Mouse (Mus musculus) ES-E14 (cell line): ENCODE data around the gene 9130230L23Rik. TPM values are rescaled to one million over a fixed set of nuclear protein-coding genes. Genes with fewer than 3 reads are reported as not detected.

Experiments
- DNase-seq: peaks from one replicate; pipeline ENCODE4 v3.0.0-alpha.2; 2013; ENCODE audit warnings: low read depth, low spot score
- H3K27ac ChIP-seq: 2 replicates; pipeline ENCODE4 v1.5.1; 2012; ENCODE audit warnings: low read depth, mild to moderate bottlenecking, low read length, moderate library complexity, mixed read lengths; ENCODE audit not compliant: poor library complexity, insufficient read depth, severe bottlenecking
- H3K36me3 ChIP-seq: 2 replicates; pipeline ENCODE4 v1.6.1; 2012; ENCODE audit warnings: mild to moderate bottlenecking, low read length, moderate library complexity, mixed read lengths; ENCODE audit not compliant: control insufficient read depth, poor library complexity, insufficient read depth, severe bottlenecking
- H3K4me1 ChIP-seq, 2 experiments: fragments of 150-350 bp in 1 of 2; sonication (generic) in 1 of 2; 2 replicates each; pipeline ENCODE4 v1.6.1; 2012; ENCODE audit warnings: low read length in 2 of 2, mild to moderate bottlenecking in 1 of 2, mixed read lengths in 1 of 2; ENCODE audit not compliant: control insufficient read depth in 2 of 2, insufficient read depth in 2 of 2, poor library complexity in 1 of 2
- H3K4me3 ChIP-seq, 2 experiments: fragments of 150-350 bp in 1 of 2; sonication (generic) in 1 of 2; 2 replicates each; pipeline ENCODE4 v1.5.1; 2012; ENCODE audit warnings: low read length in 2 of 2, low read depth in 1 of 2, mild to moderate bottlenecking in 1 of 2, mixed read lengths in 1 of 2; ENCODE audit not compliant: insufficient read depth in 1 of 2, poor library complexity in 1 of 2, severe bottlenecking in 1 of 2
- H3K9ac ChIP-seq: 2 replicates; pipeline ENCODE4 v1.6.1; 2012; ENCODE audit warnings: low read depth, mild to moderate bottlenecking, low read length, mixed read lengths; ENCODE audit not compliant: poor library complexity, insufficient read depth, severe bottlenecking
- H3K9me3 ChIP-seq: fragments of 150-350 bp; sonication (generic); 2 replicates; pipeline ENCODE4 v1.6.1; 2012; ENCODE audit warnings: low read depth, mild to moderate bottlenecking, low read length; ENCODE audit not compliant: control insufficient read depth, insufficient read depth
- CHD2 ChIP-seq: IDR thresholded peaks from 2 replicates; pipeline ENCODE4 v1.6.1; 2014; ENCODE audit warnings: mild to moderate bottlenecking, low read depth, low read length, inconsistent platforms
- HCFC1 ChIP-seq: IDR thresholded peaks from 2 replicates; pipeline ENCODE4 v1.6.1; 2012; ENCODE audit warnings: low read length, inconsistent platforms, borderline replicate concordance; ENCODE audit not compliant: insufficient read depth
- MAFK ChIP-seq: IDR thresholded peaks from 2 replicates; pipeline ENCODE4 v1.6.1; 2014; ENCODE audit warnings: mild to moderate bottlenecking, low read depth, low read length, inconsistent platforms; ENCODE audit not compliant: insufficient read depth
- ZC3H11A ChIP-seq: IDR thresholded peaks from 2 replicates; pipeline ENCODE4 v1.6.1; 2012; ENCODE audit warnings: low read depth, mild to moderate bottlenecking, inconsistent platforms, low read length, borderline replicate concordance
- ZNF384 ChIP-seq: IDR thresholded peaks from 2 replicates; pipeline ENCODE4 v1.6.1; 2012; ENCODE audit warnings: low read depth, low read length, inconsistent platforms
- in situ Hi-C, 2 experiments: fragments of 600-800 bp; cut with MboI; formaldehyde crosslinking; loops; one replicate each; pipeline ENCODE4 v1.15.1; 2025; ENCODE audit warnings: low sequenced_read_pairs in 2 of 2, inconsistent platforms in 1 of 2; ENCODE audit not compliant: unreplicated experiment in 2 of 2
- total RNA-seq: library from RNA; depleted of rRNA; stranded (reverse); fragments of 300-350 nt; gene quantifications from 2 replicates; pipeline ENCODE4 v1.2.3, GENCODE M21; 2012

9130230L23Rik gene
- total RNA-seq, 1 experiment = 0.36 TPM

DNA sequence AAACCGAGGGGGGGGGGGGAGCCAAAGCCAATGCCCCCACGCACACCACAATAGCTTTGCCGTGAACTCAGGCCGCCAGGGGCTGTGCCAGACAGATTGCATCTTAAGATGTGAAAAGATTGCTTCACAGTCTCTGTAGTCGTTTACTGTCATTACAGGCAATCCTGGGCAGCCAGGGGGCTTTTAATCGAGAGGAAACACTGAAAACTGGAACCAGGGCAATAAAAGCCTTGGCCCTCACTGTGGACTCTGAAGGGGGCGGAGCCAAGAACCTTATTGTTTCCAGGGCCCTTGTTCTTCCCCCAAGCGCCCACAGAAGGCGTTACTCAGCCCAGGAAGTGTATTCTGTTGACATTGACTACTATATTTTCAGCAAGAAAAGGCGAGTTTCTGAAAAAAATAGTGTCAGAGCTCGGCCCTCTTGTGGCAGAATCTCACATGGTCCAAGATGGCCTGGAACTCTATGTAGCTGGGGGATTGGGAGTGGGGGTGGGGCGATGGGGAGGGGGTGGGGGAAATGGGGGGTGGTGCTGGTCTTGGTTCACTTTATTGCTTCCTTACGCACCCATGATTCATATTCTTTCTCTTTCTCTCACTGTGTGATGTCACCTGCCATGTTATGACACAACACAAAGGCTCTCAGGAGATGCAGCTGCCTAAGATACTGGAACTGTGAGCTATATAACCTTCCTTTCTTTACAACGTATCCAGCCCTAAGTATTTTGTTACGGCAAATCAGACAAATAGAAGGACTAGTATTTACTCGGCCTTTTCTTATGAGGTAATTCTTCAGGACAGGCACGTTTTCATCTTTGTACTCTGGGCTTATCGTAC is 53.2 kb downstream of the 9130230L23Rik start:
- Histone ChIP-seq H3K4me1 (peaks cover 0 to 13% of the 10 kb centered on the region in 2 experiments; a peak in 1 of 4 replicates), H3K36me3 (no peaks in the 10 kb centered on the region), H3K4me3 (peak overlapping the region; percentile 10 to 26; a peak in 2 of 4 replicates), H3K27ac (peak overlapping the region; percentile 47; the same call in 1 of the 2 replicates), H3K9me3 (no peaks in the 10 kb centered on the region), H3K9ac (peak overlapping the region; percentile 62; the same call in 1 of the 2 replicates)
- in situ Hi-C loops = no loop called here
- TF ChIP-seq ZNF384 = no peak
- no peak for TF ChIP-seq CHD2
- no peak for TF ChIP-seq MAFK
- no peak for TF ChIP-seq HCFC1
- no peak for TF ChIP-seq ZC3H11A
- DNase-seq = no peak

DNA sequence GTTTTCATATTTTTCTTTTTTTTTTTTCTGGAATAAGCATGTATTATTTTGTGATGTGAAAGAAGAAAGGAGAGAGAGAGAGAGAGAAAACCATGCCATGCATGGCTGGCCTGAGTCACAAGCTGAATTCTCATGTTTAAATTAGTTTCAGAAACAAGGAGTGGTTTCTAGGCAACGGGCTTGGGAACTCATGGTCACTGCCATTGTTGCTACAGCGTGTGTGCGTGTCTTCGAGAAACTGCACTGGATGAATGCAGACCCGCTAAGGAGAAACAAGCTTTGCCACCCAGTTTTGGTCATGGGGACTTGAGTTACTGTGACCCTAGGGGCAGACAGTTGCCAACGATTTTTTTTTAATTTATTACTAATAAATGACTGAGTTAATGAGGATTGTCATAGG is 53.8 kb downstream of the 9130230L23Rik start:
- H3K9me3 ChIP-seq = no peaks in the 10 kb centered on the region
- H3K27ac ChIP-seq = peak overlapping the region; percentile 47; the same call in 1 of the 2 replicates
- in situ Hi-C loops = no loop called here
- H3K9ac ChIP-seq = no peak overlapping the region
- peak overlapping the region in 1 of 2 experiments; percentile 10; a peak in 2 of 4 replicates for H3K4me3 ChIP-seq
- no peak for DNase-seq
- H3K36me3 ChIP-seq = no peaks in the 10 kb centered on the region
- TF ChIP-seq ZNF384 = no peak
- no peak for TF ChIP-seq MAFK
- TF ChIP-seq CHD2 = no peak
- no peak for TF ChIP-seq HCFC1
- TF ChIP-seq ZC3H11A = no peak
- peaks cover 0 to 11% of the 10 kb centered on the region in 2 experiments; a peak in 1 of 4 replicates for H3K4me1 ChIP-seq

DNA sequence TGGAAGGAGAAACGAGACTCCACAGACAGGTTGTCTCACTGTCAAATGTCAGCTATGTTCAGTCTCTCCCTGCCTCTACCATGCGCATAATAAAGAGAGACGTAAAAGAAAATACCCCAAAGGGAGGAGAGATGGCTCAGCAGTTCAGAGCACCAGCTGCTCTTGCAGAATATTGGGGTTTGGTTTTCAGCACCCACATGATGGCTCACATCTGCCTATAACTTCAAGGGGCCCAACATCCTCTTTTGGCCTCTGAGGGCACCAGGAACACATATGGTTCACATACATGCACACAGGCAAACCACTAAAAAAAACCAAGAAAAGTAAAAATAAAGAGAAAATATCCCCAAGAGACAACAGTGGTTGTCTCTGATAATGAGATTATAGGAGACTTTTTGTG is 54.3 kb downstream of the 9130230L23Rik start:
- H3K27ac ChIP-seq = no peak overlapping the region
- in situ Hi-C loops = loop anchor here in 1 of 2 experiments (25.0 kb wide), 1 partner anchor 113 kb away; no protein-coding TSS in a partner anchor
- TF ChIP-seq ZC3H11A (no peak), MAFK (no peak), CHD2 (no peak), HCFC1 (no peak), ZNF384 (no peak)
- H3K4me1 ChIP-seq = peaks cover 0 to 9% of the 10 kb centered on the region in 2 experiments; a peak in 1 of 4 replicates
- H3K36me3 ChIP-seq = no peaks in the 10 kb centered on the region
- H3K9me3 ChIP-seq = no peaks in the 10 kb centered on the region
- no peak overlapping the region for H3K9ac ChIP-seq
- H3K4me3 ChIP-seq = no peak overlapping the region
- no peak for DNase-seq

DNA sequence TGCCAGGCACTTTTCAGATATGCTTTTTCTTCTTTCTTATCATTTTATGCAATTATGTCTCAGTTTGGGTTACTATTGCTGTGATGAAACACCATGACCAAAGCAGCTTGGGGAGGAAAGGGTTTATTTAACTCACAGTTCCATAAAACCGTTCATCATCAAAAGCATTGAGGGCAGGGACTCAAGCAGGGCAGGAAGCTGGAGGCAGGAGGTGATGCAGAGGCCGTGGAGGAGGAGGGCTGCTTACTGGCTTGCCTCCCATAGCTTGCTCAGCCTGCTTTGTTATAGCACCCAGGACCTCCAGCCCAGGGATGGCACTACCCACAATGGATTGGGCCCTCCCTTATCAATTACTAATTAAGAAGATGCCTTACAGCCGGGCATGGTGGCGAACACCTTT is 62.9 kb downstream of the 9130230L23Rik start:
- TF ChIP-seq HCFC1 = no peak
- in situ Hi-C loops = loop anchor here in 1 of 2 experiments (25.0 kb wide), 1 partner anchor 104 kb away; no protein-coding TSS in a partner anchor
- H3K4me1 ChIP-seq = peaks cover 0 to 5% of the 10 kb centered on the region in 2 experiments; a peak in 1 of 4 replicates
- DNase-seq = no peak
- H3K4me3 ChIP-seq = no peak overlapping the region
- no peak overlapping the region for H3K27ac ChIP-seq
- no peaks in the 10 kb centered on the region for H3K36me3 ChIP-seq
- no peak overlapping the region for H3K9ac ChIP-seq
- no peaks in the 10 kb centered on the region for H3K9me3 ChIP-seq
